Mouse (Mus musculus): ENCODE data around the gene Zfpm1. TPM values are rescaled to one million over a fixed set of nuclear protein-coding genes. Genes with fewer than 3 reads are reported as not detected.

Gene Zfpm1
- total RNA-seq (2023), result 10 to 100 TPM; 17.8 to 25.9 TPM

GRCm38 (mm10) chr8:122282035-122282358 is at the start of gene Zfpm1:
Gene Zfpm1 (plus strand): TSS chr8:122282141.

GRCm38 (mm10) chr8:122360696-122361416 is 78.9 kb downstream of the Zfpm1 start, which contains the start of gene Trhr2:
Gene Trhr2 (minus strand): TSS chr8:122360746.

GRCm38 (mm10) chr8:122376365-122377231 is 94.7 kb downstream of the Zfpm1 start, which contains the start of gene Zc3h18:
Gene Zc3h18 (plus strand): TSS chr8:122376609.

Other genes starting within 250 kb of the Zfpm1 start
- not detected for gene Trhr2, start 78.6 kb downstream of the Zfpm1 start, total RNA-seq (2023)
- 10 to 100 TPM; 48.2 to 51.7 TPM for gene Zc3h18, start 94.5 kb downstream of the Zfpm1 start, total RNA-seq (2023)
- gene Il17c, start 139.9 kb downstream of the Zfpm1 start, total RNA-seq (2023), result under 1 TPM in 1 of 2 experiments, not detected in 1; 0.53 TPM
- gene Cyba, start 150.8 kb downstream of the Zfpm1 start, total RNA-seq (2023), result 100 to 1,000 TPM; 806 to 827 TPM
- gene Mvd, start 161.3 kb downstream of the Zfpm1 start, total RNA-seq (2023), result 10 to 100 TPM in 1 of 2 experiments, 1 to 10 TPM in 1; 7.3 to 10.1 TPM
- not detected for gene Snai3, start 178.6 kb downstream of the Zfpm1 start, total RNA-seq (2023)
- gene Rnf166, start 193.9 kb downstream of the Zfpm1 start, total RNA-seq (2023), result 10 to 100 TPM; 45.1 to 55.0 TPM
- gene Ctu2, start 194.0 kb downstream of the Zfpm1 start, total RNA-seq (2023), result 10 to 100 TPM; 12.7 to 15.7 TPM

All from neutrophil, adult 59 days (primary cell).